Mouse (Mus musculus): ENCODE data around the gene Dohh. TPM values are rescaled to one million over a fixed set of nuclear protein-coding genes. Genes with fewer than 3 reads are reported as not detected.

Gene Dohh
- polyA plus RNA-seq, 1 experiment from 2014 or later, result 61.0 TPM

GRCm38 (mm10) chr10:81422661-81423217 lies 38.5 kb downstream of the Dohh start:
- peaks cover 30% of the 10 kb centered on the region for H3K4me1 ChIP-seq (ENCODE audit: control insufficient read depth, insufficient read depth, low read length)
- no peak overlapping the region for H3K4me3 ChIP-seq (ENCODE audit: low read depth, low read length)
- H3K9me3 ChIP-seq (ENCODE audit: control insufficient read depth, low read length), result no peaks in the 10 kb centered on the region
- H3K36me3 ChIP-seq (ENCODE audit: control insufficient read depth, insufficient read depth, low read length), result peaks cover 4% of the 10 kb centered on the region; the same call in 1 of the 2 replicates
- no peak for ATAC-seq (ENCODE audit: low read depth)
- no peak overlapping the region for H3K9ac ChIP-seq (replicated peaks; ENCODE audit: low read depth, low read length)
- H3K4me2 ChIP-seq (ENCODE audit: low read depth, low read length), result no peak overlapping the region
- H3K27ac ChIP-seq (ENCODE audit: low read depth, low read length), result no peak overlapping the region
- peaks cover 3% of the 10 kb centered on the region; the same call in 1 of the 2 replicates for H3K27me3 ChIP-seq (ENCODE audit: control insufficient read depth, insufficient read depth, low read length)
- 83% methylated on average over 3 of the region's 3 CpGs for WGBS

- no peak overlapping the region for H3K9ac ChIP-seq (replicated peaks; ENCODE audit: low read depth, low read length)
- H3K4me1 ChIP-seq (ENCODE audit: control insufficient read depth, insufficient read depth, low read length), result peaks cover 26% of the 10 kb centered on the region
- peaks cover 4% of the 10 kb centered on the region; the same call in 1 of the 2 replicates for H3K36me3 ChIP-seq (ENCODE audit: control insufficient read depth, insufficient read depth, low read length)
- ATAC-seq (ENCODE audit: low read depth), result no peak
- H3K4me3 ChIP-seq (ENCODE audit: low read depth, low read length), result no peak overlapping the region
- H3K4me2 ChIP-seq (ENCODE audit: low read depth, low read length), result 0 out of 2 replicates have a peak overlapping the region, but pooled peaks have one; percentile 20
- no peaks in the 10 kb centered on the region for H3K9me3 ChIP-seq (ENCODE audit: control insufficient read depth, low read length)
- 67% methylated on average over 4 of the region's 4 CpGs for WGBS
- no peak overlapping the region for H3K27ac ChIP-seq (ENCODE audit: low read depth, low read length)
- H3K27me3 ChIP-seq (ENCODE audit: control insufficient read depth, insufficient read depth, low read length), result peaks cover 3% of the 10 kb centered on the region; the same call in 1 of the 2 replicates
Observed at GRCm38 (mm10) chr10:81423476-81424245, 39.4 kb downstream of the Dohh start.

DNA sequence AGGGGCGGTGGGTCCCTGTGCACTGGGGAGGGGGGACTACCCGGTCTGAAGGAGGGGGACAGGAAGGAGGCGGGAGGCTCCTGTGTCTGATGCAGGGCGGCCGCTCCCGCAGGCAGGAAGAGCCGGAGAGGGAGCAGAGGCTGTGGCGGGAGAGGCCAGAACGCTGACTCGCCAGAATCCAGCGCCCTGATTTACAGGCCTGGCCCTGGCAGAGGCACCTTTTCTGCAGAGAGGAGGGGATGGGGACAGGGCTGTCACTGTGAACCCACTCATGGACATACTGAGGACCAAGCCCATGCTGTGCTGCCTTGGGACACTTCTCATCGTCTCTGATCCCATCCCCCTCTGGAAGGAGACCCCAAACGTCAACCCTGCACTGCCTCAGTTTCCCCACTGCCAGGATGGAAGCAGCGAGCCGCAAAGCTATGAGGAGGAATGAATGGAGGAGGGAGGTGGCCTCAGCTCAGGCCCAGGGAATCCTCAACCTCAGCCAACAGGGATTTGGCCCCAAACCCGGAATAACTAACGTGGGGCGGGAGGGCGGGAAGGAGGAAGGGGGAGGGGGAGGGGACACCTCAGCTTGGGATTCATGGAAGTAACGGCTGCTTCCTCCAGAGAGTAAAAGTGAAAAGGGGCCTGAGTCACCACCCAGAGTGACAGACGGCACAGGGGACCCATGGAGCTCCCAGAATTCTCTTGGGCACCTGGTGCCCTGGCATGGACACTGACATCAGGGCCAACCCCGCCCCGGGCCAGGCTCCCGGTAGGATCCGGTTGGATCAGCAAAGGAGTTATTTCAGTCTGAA lies 40.2 kb downstream of the Dohh start:
- Histone ChIP-seq H3K4me3 (ENCODE audit: low read depth, low read length) (no peak overlapping the region), H3K9ac (replicated peaks; ENCODE audit: low read depth, low read length) (no peak overlapping the region), H3K36me3 (ENCODE audit: control insufficient read depth, insufficient read depth, low read length) (peaks cover 4% of the 10 kb centered on the region; the same call in 1 of the 2 replicates), H3K4me1 (ENCODE audit: control insufficient read depth, insufficient read depth, low read length) (peaks cover 26% of the 10 kb centered on the region), H3K9me3 (ENCODE audit: control insufficient read depth, low read length) (no peaks in the 10 kb centered on the region), H3K27ac (ENCODE audit: low read depth, low read length) (0 out of 2 replicates have a peak overlapping the region, but pooled peaks have one; percentile 22), H3K4me2 (ENCODE audit: low read depth, low read length) (0 out of 2 replicates have a peak overlapping the region, but pooled peaks have one; percentile 20), H3K27me3 (ENCODE audit: control insufficient read depth, insufficient read depth, low read length) (peaks cover 3% of the 10 kb centered on the region; the same call in 1 of the 2 replicates)
- WGBS, result 3% methylated on average over 23 of the region's 25 CpGs
- ATAC-seq (ENCODE audit: low read depth), result peak; percentile 12; the same call in 1 of the 2 replicates

DNA sequence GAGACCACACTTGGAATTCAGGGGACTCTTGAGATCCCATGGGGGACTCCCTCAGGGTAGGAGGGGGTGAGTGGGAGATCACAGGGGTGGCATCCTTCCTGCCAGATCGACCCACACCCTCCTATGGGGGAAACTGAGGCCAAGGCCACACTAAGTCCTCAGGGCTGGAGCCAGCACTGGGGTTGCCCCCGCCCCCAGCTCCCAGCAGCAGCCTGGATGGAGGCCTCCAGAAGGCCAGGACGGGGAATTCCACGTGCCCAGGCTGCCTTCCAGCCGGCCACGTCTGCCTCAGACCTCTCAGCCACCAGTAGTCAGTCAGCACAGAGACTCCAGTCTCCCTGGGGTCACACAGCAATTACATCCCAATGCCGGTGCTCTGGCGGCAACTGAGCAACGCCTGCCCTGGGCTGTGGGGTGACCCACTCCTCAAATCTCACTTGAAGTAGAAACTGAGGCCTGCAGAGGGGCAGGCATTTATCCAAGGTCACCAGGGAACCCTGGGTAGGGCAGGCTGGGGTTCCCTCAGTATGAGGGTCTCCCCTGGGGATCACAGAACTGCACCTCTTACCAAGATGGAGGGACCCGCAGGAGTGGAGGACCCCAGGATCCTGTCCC lies 41.1 kb downstream of the Dohh start:
- 32% methylated on average over 10 of the region's 10 CpGs for WGBS

DNA sequence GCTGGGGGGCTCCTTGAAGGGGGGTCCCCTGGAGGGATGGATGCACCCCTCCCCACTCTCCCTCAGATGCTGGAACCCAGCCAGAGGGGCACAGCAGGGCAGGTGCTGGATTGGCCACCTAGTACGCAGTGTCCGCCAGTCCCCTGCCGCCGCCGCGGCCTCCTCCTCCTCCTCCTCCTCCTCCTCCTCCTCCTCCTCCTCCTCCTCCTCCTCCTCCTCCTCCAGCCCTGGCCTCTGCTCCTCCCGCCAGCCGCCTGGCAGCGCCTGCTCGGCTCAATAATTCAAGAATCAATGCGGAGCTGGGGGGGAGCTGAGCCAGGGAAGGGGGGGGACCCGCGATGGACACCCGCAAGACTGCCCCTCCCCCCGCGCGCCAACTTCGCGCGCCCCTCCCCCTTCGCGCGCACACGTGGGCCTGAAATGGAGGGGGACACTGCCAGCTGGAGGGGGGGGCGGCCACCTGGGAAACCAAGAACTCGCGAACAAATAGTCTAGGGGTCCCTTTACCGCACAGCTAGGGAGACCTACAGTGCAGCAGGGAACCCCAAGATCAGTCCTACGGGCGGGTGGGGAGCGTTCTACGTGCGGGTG lies 41.9 kb downstream of the Dohh start:
- peaks cover 3% of the 10 kb centered on the region; the same call in 1 of the 2 replicates for H3K27me3 ChIP-seq (ENCODE audit: control insufficient read depth, insufficient read depth, low read length)
- WGBS, result under 1% methylated on average over 22 of the region's 33 CpGs

More for the DNA sequence above, 41.1 kb downstream of the Dohh start:
- Histone ChIP-seq H3K4me2 (ENCODE audit: low read depth, low read length) (peak overlapping the region; percentile 63; the same call in 1 of the 2 replicates), H3K9me3 (ENCODE audit: control insufficient read depth, low read length) (no peaks in the 10 kb centered on the region), H3K4me1 (ENCODE audit: control insufficient read depth, insufficient read depth, low read length) (peaks cover 26% of the 10 kb centered on the region), H3K27me3 (ENCODE audit: control insufficient read depth, insufficient read depth, low read length) (peaks cover 3% of the 10 kb centered on the region; the same call in 1 of the 2 replicates), H3K4me3 (ENCODE audit: low read depth, low read length) (no peak overlapping the region), H3K27ac (ENCODE audit: low read depth, low read length) (no peak overlapping the region), H3K36me3 (ENCODE audit: control insufficient read depth, insufficient read depth, low read length) (no peaks in the 10 kb centered on the region), H3K9ac (replicated peaks; ENCODE audit: low read depth, low read length) (no peak overlapping the region)
- ATAC-seq (ENCODE audit: low read depth), result no peak

GRCm38 (mm10) chr10:81426897-81427296 lies 42.7 kb downstream of the Dohh start:
- 1% methylated on average over 29 of the region's 38 CpGs for WGBS
- H3K4me3 ChIP-seq (ENCODE audit: low read depth, low read length), result peak overlapping the region; percentile 31
- ATAC-seq (ENCODE audit: low read depth), result no peak
- H3K4me2 ChIP-seq (ENCODE audit: low read depth, low read length), result peak overlapping the region; percentile 63
- peaks cover 3% of the 10 kb centered on the region; the same call in 1 of the 2 replicates for H3K27me3 ChIP-seq (ENCODE audit: control insufficient read depth, insufficient read depth, low read length)
- no peaks in the 10 kb centered on the region for H3K36me3 ChIP-seq (ENCODE audit: control insufficient read depth, insufficient read depth, low read length)
- peaks cover 30% of the 10 kb centered on the region for H3K4me1 ChIP-seq (ENCODE audit: control insufficient read depth, insufficient read depth, low read length)
- H3K9ac ChIP-seq (replicated peaks; ENCODE audit: low read depth, low read length), result peak overlapping the region; percentile 50
- no peak overlapping the region for H3K27ac ChIP-seq (ENCODE audit: low read depth, low read length)
- no peaks in the 10 kb centered on the region for H3K9me3 ChIP-seq (ENCODE audit: control insufficient read depth, low read length)

More for the DNA sequence above, 41.9 kb downstream of the Dohh start:
- Histone ChIP-seq H3K4me1 (ENCODE audit: control insufficient read depth, insufficient read depth, low read length) (peaks cover 28% of the 10 kb centered on the region), H3K9me3 (ENCODE audit: control insufficient read depth, low read length) (no peaks in the 10 kb centered on the region), H3K4me2 (ENCODE audit: low read depth, low read length) (peak overlapping the region; percentile 63), H3K4me3 (ENCODE audit: low read depth, low read length) (peak overlapping the region; percentile 31), H3K27ac (ENCODE audit: low read depth, low read length) (no peak overlapping the region), H3K36me3 (ENCODE audit: control insufficient read depth, insufficient read depth, low read length) (no peaks in the 10 kb centered on the region), H3K9ac (replicated peaks; ENCODE audit: low read depth, low read length) (peak overlapping the region; percentile 50)
- ATAC-seq (ENCODE audit: low read depth), result no peak

- no peak overlapping the region for H3K27ac ChIP-seq (ENCODE audit: low read depth, low read length)
- peaks cover 3% of the 10 kb centered on the region; the same call in 1 of the 2 replicates for H3K27me3 ChIP-seq (ENCODE audit: control insufficient read depth, insufficient read depth, low read length)
- ATAC-seq (ENCODE audit: low read depth), result no peak
- H3K4me2 ChIP-seq (ENCODE audit: low read depth, low read length), result peak overlapping the region; percentile 63
- peak overlapping the region; percentile 50; the same call in 1 of the 2 replicates for H3K9ac ChIP-seq (replicated peaks; ENCODE audit: low read depth, low read length)
- no peaks in the 10 kb centered on the region for H3K36me3 ChIP-seq (ENCODE audit: control insufficient read depth, insufficient read depth, low read length)
- H3K4me3 ChIP-seq (ENCODE audit: low read depth, low read length), result peak overlapping the region; percentile 31; the same call in 1 of the 2 replicates
- H3K4me1 ChIP-seq (ENCODE audit: control insufficient read depth, insufficient read depth, low read length), result peaks cover 30% of the 10 kb centered on the region
- no peaks in the 10 kb centered on the region for H3K9me3 ChIP-seq (ENCODE audit: control insufficient read depth, low read length)
- 25% methylated on average over 3 of the region's 3 CpGs for WGBS
Observed at GRCm38 (mm10) chr10:81427327-81427726, 43.1 kb downstream of the Dohh start.

Data from neural tube, embryonic 14.5 days (tissue).